Mouse (Mus musculus): ENCODE data around the gene Snx20.

DNA sequence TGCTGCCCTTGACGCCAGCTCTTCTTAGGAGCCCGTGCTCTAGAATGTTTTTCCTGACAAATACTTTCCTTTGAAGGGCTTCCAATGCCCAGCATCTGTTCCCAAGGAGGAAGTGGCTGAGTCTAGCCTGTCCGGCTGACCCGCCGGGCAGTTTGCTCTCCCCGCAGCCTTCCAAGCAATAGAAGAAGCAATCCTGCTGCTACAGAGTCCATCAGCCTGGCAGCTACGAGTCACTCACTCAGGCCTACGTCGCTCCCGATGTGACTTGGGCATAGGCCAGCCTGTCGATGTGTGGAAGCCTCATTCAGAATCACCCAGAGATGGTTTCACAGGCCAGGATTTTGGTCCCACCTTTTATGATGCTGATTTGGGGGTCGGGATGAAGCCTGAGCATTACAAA is 39.9 kb downstream of the Snx20 start:
- TF ChIP-seq CTCF (IDR thresholded peaks at IDR 0.05; ENCODE audit: insufficient read depth, low read length): no peak
- no peak for TF ChIP-seq POLR2A (IDR thresholded peaks at IDR 0.05; ENCODE audit: borderline replicate concordance, extremely low read depth, low read depth, low read length)

Measured in lung, adult 2 months (tissue).